Mouse (Mus musculus) CH12.LX (cell line): ENCODE data around the gene Prph. TPM values are rescaled to one million over a fixed set of nuclear protein-coding genes. Genes with fewer than 3 reads are reported as not detected.
A peak's percentile ranks its signal among the peaks of the same experiment; 100 is the strongest.

ENCODE experiments used
- DNase-seq: peaks from one replicate; pipeline ENCODE4 v3.0.0-alpha.2; 2013; ENCODE audit errors: extremely low read depth
- H3K27ac ChIP-seq: 2 replicates; pipeline ENCODE4 v1.5.1; 2012; ENCODE audit warnings: low read depth, mild to moderate bottlenecking, control low read depth, moderate library complexity; ENCODE audit not compliant: insufficient read depth
- H3K27me3 ChIP-seq: replicated peaks from 2 replicates; pipeline ENCODE3; 2012; ENCODE audit warnings: inconsistent platforms
- H3K36me3 ChIP-seq, 2 experiments: replicated peaks in 1 of 2; 2 replicates each; pipeline versions ENCODE3 to v1.6.1; 2012; ENCODE audit warnings: inconsistent platforms in 1 of 2, low read length in 1 of 2, mild to moderate bottlenecking in 1 of 2, mixed read lengths in 1 of 2, moderate library complexity in 1 of 2; ENCODE audit not compliant: control insufficient read depth in 1 of 2, insufficient read depth in 1 of 2
- H3K4me1 ChIP-seq, 2 experiments: 2 replicates each; pipeline ENCODE4 v1.6.1; 2012; ENCODE audit warnings: inconsistent platforms in 1 of 2, moderate library complexity in 1 of 2; ENCODE audit not compliant: insufficient read depth in 2 of 2, control insufficient read depth in 1 of 2
- H3K4me2 ChIP-seq: 2 replicates; pipeline ENCODE4 v1.6.1; 2012; ENCODE audit warnings: low read depth, mild to moderate bottlenecking, control low read depth; ENCODE audit not compliant: poor library complexity, insufficient read depth, severe bottlenecking
- H3K4me3 ChIP-seq, 3 experiments: fragments of 150-350 bp in 1 of 3; sonication (generic) in 1 of 3; replicated peaks in 1 of 3; 2 replicates each; pipeline versions ENCODE3 to v1.5.1; 2011 to 2012; ENCODE audit warnings: low read depth in 2 of 3, low read length in 2 of 3, mild to moderate bottlenecking in 2 of 3, moderate library complexity in 2 of 3, control low read depth in 1 of 3, improper control_type of control experiment in 1 of 3, inconsistent platforms in 1 of 3, mixed read lengths in 1 of 3; ENCODE audit not compliant: poor library complexity in 1 of 3
- H3K79me2 ChIP-seq: replicated peaks from 2 replicates; pipeline ENCODE4 v1.6.1; 2012; ENCODE audit warnings: mild to moderate bottlenecking, moderate library complexity; ENCODE audit not compliant: control insufficient read depth, poor library complexity, insufficient read depth, severe bottlenecking; ENCODE audit errors: extremely low read depth
- H3K9ac ChIP-seq: 2 replicates; pipeline ENCODE4 v1.6.1; 2012; ENCODE audit warnings: low read depth, mild to moderate bottlenecking, control low read depth, moderate library complexity; ENCODE audit not compliant: insufficient read depth
- H3K9me3 ChIP-seq: replicated peaks from 2 replicates; pipeline ENCODE3; 2012; ENCODE audit warnings: low read length, inconsistent platforms, mixed read lengths
- CHD2 ChIP-seq: IDR thresholded peaks from 2 replicates; pipeline ENCODE4 v1.6.1; 2011; ENCODE audit warnings: low read length, improper control_type of control experiment
- CTCF ChIP-seq, 2 experiments: IDR thresholded peaks in 1 of 2; conservative IDR thresholded peaks in 1 of 2; 2 replicates each; pipeline ENCODE4 v1.5.1; 2011 to 2012; ENCODE audit warnings: low read depth in 2 of 2, low read length in 2 of 2, improper control_type of control experiment in 1 of 2, inconsistent platforms in 1 of 2, mild to moderate bottlenecking in 1 of 2, moderate library complexity in 1 of 2
- EP300 ChIP-seq: IDR thresholded peaks from 2 replicates; pipeline ENCODE4 v1.6.1; 2011; ENCODE audit warnings: low read length, improper control_type of control experiment
- ETS1 ChIP-seq: conservative IDR thresholded peaks from 2 replicates; pipeline ENCODE4 v1.6.1; 2012; ENCODE audit warnings: low read depth, mild to moderate bottlenecking, inconsistent platforms, low read length, improper control_type of control experiment, moderate library complexity
- GABPA ChIP-seq: IDR thresholded peaks from 2 replicates; pipeline ENCODE4 v1.6.1; 2012; ENCODE audit warnings: low read depth, low read length, improper control_type of control experiment, inconsistent platforms; ENCODE audit not compliant: insufficient replicate concordance
- HCFC1 ChIP-seq: IDR thresholded peaks from 2 replicates; pipeline ENCODE4 v1.6.1; 2012; ENCODE audit warnings: low read depth, mild to moderate bottlenecking, inconsistent platforms, low read length, improper control_type of control experiment
- JUN ChIP-seq: IDR thresholded peaks from 2 replicates; pipeline ENCODE4 v1.6.1; 2011; ENCODE audit warnings: low read depth, mild to moderate bottlenecking, low read length, improper control_type of control experiment, moderate library complexity; ENCODE audit not compliant: insufficient read depth
- JUND ChIP-seq: conservative IDR thresholded peaks from 2 replicates; pipeline ENCODE4 v1.6.1; 2011; ENCODE audit warnings: low read depth, low read length, improper control_type of control experiment
- KAT2A ChIP-seq: IDR thresholded peaks from 2 replicates; pipeline ENCODE4 v1.6.1; 2012; ENCODE audit warnings: low read length, improper control_type of control experiment, inconsistent platforms; ENCODE audit not compliant: insufficient replicate concordance
- MAFK ChIP-seq: IDR thresholded peaks from 2 replicates; pipeline ENCODE4 v1.6.1; 2011; ENCODE audit warnings: low read length, improper control_type of control experiment; ENCODE audit not compliant: insufficient replicate concordance
- MAZ ChIP-seq: IDR thresholded peaks from 2 replicates; pipeline ENCODE4 v1.6.1; 2012; ENCODE audit warnings: low read depth, mild to moderate bottlenecking, inconsistent platforms, low read length, improper control_type of control experiment, moderate library complexity
- MXI1 ChIP-seq: IDR thresholded peaks from 2 replicates; pipeline ENCODE4 v1.6.1; 2011; ENCODE audit warnings: mild to moderate bottlenecking, low read depth, low read length, improper control_type of control experiment
- MYC ChIP-seq: IDR thresholded peaks from 2 replicates; pipeline ENCODE4 v1.6.1; 2011; ENCODE audit warnings: low read depth, mild to moderate bottlenecking, improper control_type of control experiment, low read length
- NELFE ChIP-seq: IDR thresholded peaks from 2 replicates; pipeline ENCODE4 v1.6.1; 2011; ENCODE audit warnings: low read depth, low read length, improper control_type of control experiment
- PAX5 ChIP-seq: IDR thresholded peaks from 2 replicates; pipeline ENCODE4 v1.6.1; 2012; ENCODE audit warnings: low read length, inconsistent platforms, mixed read lengths
- POLR2A ChIP-seq: IDR thresholded peaks from 2 replicates; pipeline ENCODE4 v1.6.1; 2011; ENCODE audit warnings: low read depth, mild to moderate bottlenecking, improper control_type of control experiment, low read length
- RCOR1 ChIP-seq: conservative IDR thresholded peaks from 2 replicates; pipeline ENCODE4 v1.6.1; 2012; ENCODE audit warnings: low read depth, mild to moderate bottlenecking, inconsistent platforms, low read length, improper control_type of control experiment
- SMC3 ChIP-seq: IDR thresholded peaks from 2 replicates; pipeline ENCODE4 v1.6.1; 2011; ENCODE audit warnings: low read depth, low read length, improper control_type of control experiment
- TCF12 ChIP-seq: IDR thresholded peaks from 2 replicates; pipeline ENCODE4 v1.6.1; 2014; ENCODE audit warnings: low read depth, mild to moderate bottlenecking, inconsistent platforms, low read length, improper control_type of control experiment
- USF1 ChIP-seq: IDR thresholded peaks from 2 replicates; pipeline ENCODE4 v1.6.1; 2014; ENCODE audit warnings: low read depth, mild to moderate bottlenecking, inconsistent platforms, low read length, improper control_type of control experiment
- USF2 ChIP-seq: conservative IDR thresholded peaks from 2 replicates; pipeline ENCODE4 v1.6.1; 2011; ENCODE audit warnings: low read depth, low read length, improper control_type of control experiment
- ZMIZ1 ChIP-seq: IDR thresholded peaks from 2 replicates; pipeline ENCODE4 v1.6.1; 2012; ENCODE audit warnings: low read depth, mild to moderate bottlenecking, inconsistent platforms, low read length, improper control_type of control experiment
- dilution Hi-C: fragments of 300-500 bp; cut with MboI; formaldehyde crosslinking; loops from 2 replicates; pipeline ENCODE4 v1.14.3; 2020; ENCODE audit warnings: low sequenced_read_pairs; ENCODE audit not compliant: extremely low pct_unique_long_range_greater_than_20kb, extremely low pct_ligation_motif_present
- in situ Hi-C: fragments of 300-500 bp; cut with MboI; formaldehyde crosslinking; loops from 3 replicates; pipeline ENCODE4 v1.14.3; 2019; ENCODE audit warnings: low sequenced_read_pairs, low pct_ligation_motif_present, low pct_unique_long_range_greater_than_20kb, mixed read lengths
- polyA plus RNA-seq: library from polyadenylated mRNA; unstranded; fragments of >175 nt; gene quantifications from 2 replicates; pipeline ENCODE4 v1.2.1, GENCODE M21; 2012; ENCODE audit warnings: low read depth; ENCODE audit not compliant: insufficient read length
- total RNA-seq, 2 experiments: library from RNA; depleted of rRNA; stranded (reverse); fragments of 300-350 nt in 1 of 2; fragments of >200 nt in 1 of 2; gene quantifications; 2 replicates each; pipeline ENCODE4 v1.2.3; 2012 to 2014

Prph gene
- total and polyA plus RNA-seq, 3 experiments, result 0.12 TPM; not detected in 2

DNA sequence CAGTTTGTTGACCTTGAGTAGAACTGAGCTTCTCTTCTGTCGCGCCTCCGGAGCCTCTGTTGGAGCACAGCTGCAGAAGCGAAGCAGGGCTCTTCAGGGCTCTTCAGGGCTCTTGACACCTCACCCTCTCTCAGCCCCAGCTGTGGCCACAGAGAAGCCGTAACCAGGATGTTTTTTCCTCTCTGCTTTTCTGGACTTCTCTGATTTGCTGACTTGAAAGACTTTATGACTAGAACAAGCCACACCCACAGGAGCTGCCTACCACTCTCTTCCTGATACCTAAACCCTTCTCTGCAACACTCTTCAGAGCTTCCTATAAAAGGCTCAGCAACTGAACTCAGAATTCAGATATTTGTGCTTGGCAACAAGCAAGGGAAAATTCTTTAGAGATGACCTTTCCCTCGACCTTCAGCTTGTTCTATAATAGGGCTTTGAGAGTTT lies 46.2 kb upstream of the Prph start (continued):
- peak; percentile 55; the same call in 1 of the 2 replicates for TF ChIP-seq NELFE
- no peak for TF ChIP-seq RCOR1
- TF ChIP-seq ZMIZ1, result no peak
- no peak; the same call in 1 of the 2 replicates for TF ChIP-seq ETS1
- no peak for TF ChIP-seq JUN
- TF ChIP-seq EP300, result peak; percentile 23; the same call in 1 of the 2 replicates
- no peak for TF ChIP-seq USF2
- peak; percentile 49 for TF ChIP-seq POLR2A
- no peak for TF ChIP-seq GABPA
- no peak for TF ChIP-seq PAX5
- TF ChIP-seq KAT2A, result no peak

GRCm38 (mm10) chr15:99010896-99011295 lies 44.1 kb upstream of the Prph start:
- TF ChIP-seq HCFC1, result no peak
- no peak for TF ChIP-seq PAX5
- TF ChIP-seq CTCF (conservative IDR thresholded peaks at IDR 0.05 in 1 of 2, IDR thresholded peaks at IDR 0.05 in 1 of 2; ENCODE audit: low read depth in 2 of 2, low read length in 2 of 2), result no peak
- TF ChIP-seq TCF12, result no peak
- TF ChIP-seq CHD2, result no peak
- TF ChIP-seq GABPA, result no peak
- no peak for TF ChIP-seq NELFE
- no peak for TF ChIP-seq MYC
- TF ChIP-seq ZMIZ1, result no peak
- TF ChIP-seq MAZ, result no peak
- TF ChIP-seq JUND, result no peak
- no peak for TF ChIP-seq EP300
- TF ChIP-seq MAFK, result no peak
- TF ChIP-seq SMC3, result no peak
- TF ChIP-seq ETS1, result no peak
- TF ChIP-seq USF1, result no peak
- TF ChIP-seq MXI1, result no peak
- DNase-seq, result no peak
- in situ Hi-C loops (no loop called here), dilution Hi-C loops (no loop called here)
- H3K27me3 ChIP-seq, result no peaks in the 10 kb centered on the region
- H3K9me3 ChIP-seq, result no peaks in the 10 kb centered on the region
- no peaks in the 10 kb centered on the region for H3K36me3 ChIP-seq
- no peak overlapping the region for H3K9ac ChIP-seq
- no peaks in the 10 kb centered on the region for H3K79me2 ChIP-seq
- H3K4me2 ChIP-seq, result no peak overlapping the region
- H3K27ac ChIP-seq, result no peak overlapping the region
- H3K4me3 ChIP-seq, result no peak overlapping the region
- H3K4me1 ChIP-seq, result peaks cover 0 to 25% of the 10 kb centered on the region in 2 experiments; a peak in 2 of 4 replicates
